Mouse (Mus musculus): ENCODE measurements around the gene Hydin.
A peak's percentile ranks its signal among the peaks of the same experiment; 100 is the strongest.
"Not testable (repeated sequence)": the region's sequence is repeated elsewhere in the genome, so short reads cannot be mapped to it uniquely, and the experiment has no call there.

Gene Hydin

GRCm38 (mm10) chr8:110333376-110333775 lies 66.6 kb downstream of the Hydin start:
- no peak for DNase-seq (ENCODE audit: low spot score in 2 of 2)

GRCm38 (mm10) chr8:110339447-110339846 lies 72.7 kb downstream of the Hydin start:
- DNase-seq (ENCODE audit: low spot score in 2 of 2), result no peak

GRCm38 (mm10) chr8:110340090-110340703 lies 73.4 kb downstream of the Hydin start:
- no peak for DNase-seq (ENCODE audit: low spot score in 2 of 2)

- no peak for DNase-seq (ENCODE audit: low spot score in 2 of 2)
Observed at GRCm38 (mm10) chr8:110345697-110346394, 79.1 kb downstream of the Hydin start.

- DNase-seq (ENCODE audit: low spot score in 2 of 2), result no peak
Observed at GRCm38 (mm10) chr8:110346915-110347314, 80.1 kb downstream of the Hydin start.

- DNase-seq (ENCODE audit: low spot score in 2 of 2), result no peak
Observed at GRCm38 (mm10) chr8:110350725-110351124, 83.9 kb downstream of the Hydin start.

- no peak for DNase-seq (ENCODE audit: low spot score in 2 of 2)
Observed at GRCm38 (mm10) chr8:110351909-110352308, 85.1 kb downstream of the Hydin start.

- no peak for DNase-seq (ENCODE audit: low spot score in 2 of 2)
Observed at GRCm38 (mm10) chr8:110362975-110363374, 96.2 kb downstream of the Hydin start.

- no peak for DNase-seq (ENCODE audit: low spot score in 2 of 2)
Observed at GRCm38 (mm10) chr8:110372836-110373235, 106.1 kb downstream of the Hydin start.

- no peak for DNase-seq (ENCODE audit: low spot score in 2 of 2)
Observed at GRCm38 (mm10) chr8:110373695-110374094, 106.9 kb downstream of the Hydin start.

- peak; percentile 31 to 47 for DNase-seq (ENCODE audit: low spot score in 2 of 2)
Observed at GRCm38 (mm10) chr8:110382751-110383150, 116.0 kb downstream of the Hydin start.

GRCm38 (mm10) chr8:110384632-110385031 lies 117.9 kb downstream of the Hydin start:
- DNase-seq (ENCODE audit: low spot score in 2 of 2), result not testable (repeated sequence)

GRCm38 (mm10) chr8:110395656-110396055 lies 128.9 kb downstream of the Hydin start:
- no peak for DNase-seq (ENCODE audit: low spot score in 2 of 2)

GRCm38 (mm10) chr8:110400536-110400935 lies 133.8 kb downstream of the Hydin start:
- DNase-seq (ENCODE audit: low spot score in 2 of 2), result no peak

- DNase-seq (ENCODE audit: low spot score in 2 of 2), result no peak
Observed at GRCm38 (mm10) chr8:110402311-110402710, 135.5 kb downstream of the Hydin start.

GRCm38 (mm10) chr8:110404516-110404915 lies 137.7 kb downstream of the Hydin start:
- no peak for DNase-seq (ENCODE audit: low spot score in 2 of 2)

- no peak for DNase-seq (ENCODE audit: low spot score in 2 of 2)
Observed at GRCm38 (mm10) chr8:110415121-110415520, 148.3 kb downstream of the Hydin start.

GRCm38 (mm10) chr8:110416931-110417330 lies 150.2 kb downstream of the Hydin start:
- no peak for DNase-seq (ENCODE audit: low spot score in 2 of 2)

- DNase-seq (ENCODE audit: low spot score in 2 of 2), result no peak
Observed at GRCm38 (mm10) chr8:110417801-110418200, 151.0 kb downstream of the Hydin start.

- DNase-seq (ENCODE audit: low spot score in 2 of 2), result no peak
Observed at GRCm38 (mm10) chr8:110419711-110420110, 152.9 kb downstream of the Hydin start.

GRCm38 (mm10) chr8:110420221-110420620 lies 153.4 kb downstream of the Hydin start:
- no peak for DNase-seq (ENCODE audit: low spot score in 2 of 2)

- DNase-seq (ENCODE audit: low spot score in 2 of 2), result no peak
Observed at GRCm38 (mm10) chr8:110424146-110424545, 157.4 kb downstream of the Hydin start.

GRCm38 (mm10) chr8:110431340-110431739 lies 164.6 kb downstream of the Hydin start:
- no peak for DNase-seq (ENCODE audit: low spot score in 2 of 2)

Measured in right cerebral cortex, postnatal 10 days (tissue).